Comparison of ENCODE assay signal across 25 mouse cellular contexts in the genomic region with DNA sequence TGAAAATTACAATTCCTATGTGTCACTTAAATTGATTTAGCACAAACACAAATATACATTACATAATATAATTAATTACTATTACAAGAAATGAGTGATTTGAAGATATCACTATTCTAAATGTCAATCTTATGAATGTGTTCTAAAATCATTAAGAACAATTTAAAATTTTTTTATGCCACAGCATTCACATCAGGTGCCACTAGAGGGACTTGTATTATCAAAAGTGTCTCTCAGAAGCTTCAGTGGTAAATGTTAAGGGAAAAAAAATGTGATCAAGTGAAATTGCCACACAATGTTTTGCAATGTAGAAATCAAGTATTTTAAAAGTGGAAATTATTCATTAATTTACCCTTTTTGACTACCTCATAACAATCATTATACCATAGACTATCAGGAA. TPM values are rescaled to one million over a fixed set of nuclear protein-coding genes. Genes with fewer than 3 reads are reported as not detected.
"Had no signal": no experiment of that assay in that cellular context is flagged by ENCODE, and none has a peak within 500 bp of the region (broad histone marks: within the 10 kb centered on the region; RNA-seq: fewer than 3 reads in every experiment).

No protein-coding gene starts in this region.

- H3K27me3 ChIP-seq: kidney, embryonic 15.5 days; limb, embryonic 12.5 days; limb, embryonic 15.5 days; midbrain, embryonic 13.5 days; neural tube, embryonic 13.5 days; stomach, embryonic 15.5 days had no signal

- ATAC-seq: liver, postnatal 0 days; lung, postnatal 0 days; midbrain, embryonic 13.5 days had no signal

- H3K9ac ChIP-seq: kidney, embryonic 15.5 days; limb, embryonic 12.5 days; limb, embryonic 15.5 days; liver, embryonic 14.5 days; liver, postnatal 0 days; lung, embryonic 14.5 days; midbrain, embryonic 13.5 days; neural tube, embryonic 13.5 days; stomach, embryonic 15.5 days had no signal

- DNase-seq: kidney, adult 11 months; kidney, adult 8-10 months; kidney, postnatal 10 days; kidney, postnatal 36 days; layer of hippocampus, adult 9-11 months; left cerebral cortex, postnatal 4 days; liver, postnatal 0 days; lung, embryonic 14.5 days; retina, postnatal 1 day; right cerebral cortex, postnatal 25 days; spleen, adult 18-20 months; thymus, postnatal 25 days had no signal

- H3K4me3 ChIP-seq: kidney, embryonic 15.5 days; limb, embryonic 12.5 days; limb, embryonic 15.5 days; midbrain, embryonic 13.5 days; myocyte; neural tube, embryonic 13.5 days; stomach, embryonic 15.5 days had no signal

- H3K9me3 ChIP-seq: kidney, embryonic 15.5 days; limb, embryonic 12.5 days; limb, embryonic 15.5 days; midbrain, embryonic 13.5 days; neural tube, embryonic 13.5 days; stomach, embryonic 15.5 days had no signal

- H3K4me1 ChIP-seq: kidney, embryonic 15.5 days; limb, embryonic 12.5 days; limb, embryonic 15.5 days; midbrain, embryonic 13.5 days; neural tube, embryonic 13.5 days; stomach, embryonic 15.5 days had no signal

- H3K4me2 ChIP-seq: kidney, embryonic 15.5 days; limb, embryonic 12.5 days; limb, embryonic 15.5 days; liver, embryonic 11.5 days; lung, embryonic 14.5 days; midbrain, embryonic 13.5 days; neural tube, embryonic 13.5 days; stomach, embryonic 15.5 days had no signal

- H3K36me3 ChIP-seq: kidney, embryonic 15.5 days; limb, embryonic 12.5 days; limb, embryonic 15.5 days; midbrain, embryonic 13.5 days; neural tube, embryonic 13.5 days; stomach, embryonic 15.5 days had no signal

- H3K27ac ChIP-seq: kidney, embryonic 15.5 days; limb, embryonic 12.5 days; limb, embryonic 15.5 days; liver, embryonic 14.5 days; macrophage; midbrain, embryonic 13.5 days; neural tube, embryonic 13.5 days; stomach, embryonic 15.5 days had no signal

RNA-seq across cellular contexts. Expression of gene Epha6, which starts 22.8 kb away (rescaled TPM):
- total RNA-seq: monocyte, adult 5-6 weeks had no signal
- polyA plus RNA-seq: liver, embryonic 11.5 days; liver, embryonic 14.5 days; liver, postnatal 0 days; lung, embryonic 14.5 days; lung, postnatal 0 days; macrophage; myocyte; urinary bladder, adult 2 months had no signal
